Mouse (Mus musculus) WW6 (cell line): Measurements from ENCODE around the gene Rp9.

ENCODE experiments used
- DNase-seq: peaks from one replicate; pipeline ENCODE4 v3.0.0-alpha.2; 2013; ENCODE audit warnings: low read depth, low spot score

Rp9 gene

GRCm38 (mm10) chr9:22469643-22470042 lies at the start of gene Rp9:
Gene Rp9, minus strand, starts transcription at chr9:22469743.
- DNase-seq: no peak

GRCm38 (mm10) chr9:22518394-22519041 lies 49.0 kb upstream of the Rp9 start:
- DNase-seq: no peak

- DNase-seq: no peak
Observed at GRCm38 (mm10) chr9:22515076-22515475, 45.5 kb upstream of the Rp9 start.

- no peak for DNase-seq
Observed at GRCm38 (mm10) chr9:22505574-22505973, 36.0 kb upstream of the Rp9 start.

GRCm38 (mm10) chr9:22503581-22503980 lies 34.0 kb upstream of the Rp9 start:
- no peak for DNase-seq

GRCm38 (mm10) chr9:22502972-22503371 lies 33.4 kb upstream of the Rp9 start:
- DNase-seq: no peak

- DNase-seq: no peak
Observed at GRCm38 (mm10) chr9:22497021-22497767, 27.7 kb upstream of the Rp9 start.

GRCm38 (mm10) chr9:22495133-22495532 lies 25.6 kb upstream of the Rp9 start:
- DNase-seq: no peak

- DNase-seq: no peak
Observed at GRCm38 (mm10) chr9:22494203-22494807, 24.8 kb upstream of the Rp9 start.

GRCm38 (mm10) chr9:22488963-22489362 lies 19.4 kb upstream of the Rp9 start:
- DNase-seq: no peak

- no peak for DNase-seq
Observed at GRCm38 (mm10) chr9:22486211-22486610, 16.7 kb upstream of the Rp9 start.

GRCm38 (mm10) chr9:22484562-22485308 lies 15.2 kb upstream of the Rp9 start:
- DNase-seq: no peak

GRCm38 (mm10) chr9:22483866-22484561 lies 14.5 kb upstream of the Rp9 start:
- no peak for DNase-seq

GRCm38 (mm10) chr9:22478946-22479345 lies 9.4 kb upstream of the Rp9 start:
- DNase-seq: no peak

GRCm38 (mm10) chr9:22476265-22476664 lies 6.7 kb upstream of the Rp9 start:
- no peak for DNase-seq

GRCm38 (mm10) chr9:22475424-22475868 lies 5.9 kb upstream of the Rp9 start, which contains the start of gene Bbs9:
Gene Bbs9, plus strand, starts transcription at chr9:22475715.
- DNase-seq: peak; percentile 97

- no peak for DNase-seq
Observed at GRCm38 (mm10) chr9:22468899-22469259, 664 bp downstream of the Rp9 start.

GRCm38 (mm10) chr9:22468170-22468898 lies 1.2 kb downstream of the Rp9 start:
- DNase-seq: peak; percentile 49

GRCm38 (mm10) chr9:22467371-22468169 lies 2.0 kb downstream of the Rp9 start:
- peak; percentile 18 for DNase-seq

GRCm38 (mm10) chr9:22466212-22466611 lies 3.3 kb downstream of the Rp9 start:
- DNase-seq: no peak
